Mouse (Mus musculus): ENCODE data around the gene 1700030J22Rik. TPM values are rescaled to one million over a fixed set of nuclear protein-coding genes. Genes with fewer than 3 reads are reported as not detected.

1700030J22Rik gene
- polyA plus RNA-seq (2015; fragmentation: Illumina TruSeq; extraction: RNeasy Lipid Tissue Mini Kit (QIAGEN cat#74804); ENCODE audit: low read depth, low replicate concordance), result 6.1 TPM

DNA sequence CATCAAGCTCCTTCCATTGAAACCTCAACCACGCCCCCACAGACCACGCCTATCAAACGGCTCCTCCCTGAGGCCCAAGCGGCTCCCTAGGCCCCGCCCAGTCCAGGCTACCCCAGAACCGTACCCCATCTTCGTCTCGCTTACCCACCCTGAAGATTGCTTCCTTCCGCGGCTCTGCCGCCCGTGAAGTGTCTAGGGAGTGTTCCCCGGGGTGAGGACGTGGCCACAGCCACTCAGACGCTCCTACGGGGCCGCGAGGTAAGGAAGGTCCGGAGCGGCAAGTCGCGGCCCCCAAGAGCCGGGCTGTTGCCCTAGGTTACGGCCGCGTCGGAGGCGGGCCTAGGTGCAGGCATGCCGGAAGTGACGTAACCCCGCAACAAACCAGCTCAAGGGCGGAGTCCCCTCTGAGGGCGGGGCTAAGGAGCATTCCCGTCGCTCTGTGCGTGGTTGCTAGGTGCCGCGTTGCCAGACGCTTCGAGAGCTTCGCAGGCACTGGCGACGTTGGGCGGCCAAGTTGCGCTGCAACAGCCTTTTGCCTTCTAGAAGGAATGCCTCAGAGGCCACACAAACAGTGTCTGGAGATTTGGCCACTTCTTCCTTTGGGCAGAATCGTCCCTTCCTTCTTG lies at the start of gene 1700030J22Rik:
TSS of gene 1700030J22Rik (minus strand) at position 329 of the 626 bp plus-strand sequence.

DNA sequence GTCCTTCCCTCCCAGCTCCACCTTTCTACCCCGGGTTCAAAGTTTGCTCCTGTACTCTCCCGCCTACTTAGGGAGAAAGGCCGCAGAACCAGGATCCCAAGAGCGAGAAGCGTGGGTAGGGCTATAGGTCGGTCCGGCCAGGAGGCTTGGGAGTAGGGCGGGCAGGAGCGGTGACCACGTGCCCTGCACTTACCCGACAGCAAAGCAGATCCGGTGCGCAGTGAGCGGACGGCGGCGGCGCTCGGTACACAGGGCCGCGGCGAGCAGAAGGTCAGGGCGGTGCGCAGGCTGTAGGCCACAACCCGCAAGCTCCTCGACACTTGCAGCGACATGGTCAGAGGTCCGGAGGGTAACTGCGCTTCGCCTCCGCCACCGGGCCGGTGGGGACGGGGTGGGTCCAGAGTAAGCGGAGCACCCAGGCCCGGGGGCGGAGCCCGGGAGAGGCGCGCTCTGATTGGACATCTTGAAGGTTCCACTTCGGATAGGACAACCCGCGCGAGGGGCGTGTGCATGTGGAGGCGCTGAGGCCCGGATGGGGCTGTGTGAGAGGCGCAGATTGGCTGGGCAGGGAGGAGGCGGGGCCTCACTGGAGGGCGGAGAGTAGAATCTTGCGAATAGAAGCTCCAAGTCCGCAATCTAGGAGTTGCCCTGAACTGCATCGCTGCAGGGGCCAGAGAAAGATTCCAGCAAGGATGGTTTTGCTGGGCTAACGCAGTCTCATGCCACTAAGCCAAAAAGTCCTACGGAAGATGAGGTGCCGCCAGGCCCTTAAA lies 14.5 kb upstream of the 1700030J22Rik start, which contains the start of gene Gcsh:
TSS of gene Gcsh (minus strand) at position 443 of the 773 bp plus-strand sequence.

GRCm38 (mm10) chr8:116943161-116943554 lies 35.6 kb downstream of the 1700030J22Rik start, which contains the start of gene Atmin:
TSS of gene Atmin (plus strand) at chr8:116943393.

DNA sequence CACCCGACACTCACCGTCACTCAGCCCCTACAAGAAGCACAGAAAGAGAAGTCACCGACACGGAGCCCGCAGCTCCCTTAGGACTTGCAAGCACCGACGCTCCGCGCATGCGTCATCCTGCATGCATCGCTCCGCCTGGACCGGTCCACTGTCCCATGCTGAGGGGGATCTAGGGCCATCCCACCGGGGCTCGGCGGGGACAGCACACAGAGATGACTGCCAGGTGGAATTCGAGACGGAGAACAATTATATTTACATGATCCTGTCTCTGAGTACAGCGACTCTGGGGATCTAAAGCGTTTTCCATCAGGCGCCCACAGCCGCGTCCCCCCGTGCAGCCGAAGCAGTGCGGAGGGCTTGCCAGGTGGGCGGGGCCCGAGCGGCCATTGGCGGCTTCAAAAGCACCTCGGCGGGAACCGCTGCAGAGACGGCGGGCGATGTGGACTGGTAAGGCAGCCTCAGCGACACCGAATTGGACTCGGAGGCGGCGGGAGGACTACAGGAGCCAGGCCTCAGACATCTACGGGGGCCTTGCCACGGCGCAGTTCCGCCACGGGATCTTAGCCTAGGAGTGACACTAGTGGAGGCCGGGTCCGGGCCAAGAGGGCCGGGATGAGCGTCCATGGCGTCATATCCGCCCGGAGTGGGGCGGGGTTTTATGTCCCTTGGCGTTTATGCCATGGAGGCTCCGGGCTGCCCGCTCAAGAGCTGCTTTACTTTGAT lies 57.3 kb downstream of the 1700030J22Rik start, which contains the start of the genes Cmc2 and Cenpn:
TSS of gene Cmc2 (minus strand) at position 119 of the 723 bp plus-strand sequence.
TSS of gene Cenpn (plus strand) at position 394 of the 723 bp plus-strand sequence.

Other genes starting within 250 kb of the 1700030J22Rik start
- gene Cdyl2, start 246.0 kb downstream of the 1700030J22Rik start, polyA plus RNA-seq (2015; fragmentation: Illumina TruSeq; extraction: RNeasy Lipid Tissue Mini Kit (QIAGEN cat#74804); ENCODE audit: low read depth, low replicate concordance), result 6.1 TPM
- gene Cmc2, start 57.5 kb downstream of the 1700030J22Rik start, polyA plus RNA-seq (2015; fragmentation: Illumina TruSeq; extraction: RNeasy Lipid Tissue Mini Kit (QIAGEN cat#74804); ENCODE audit: low read depth, low replicate concordance), result 26.0 TPM
- 2.1 TPM for gene Cenpn, start 57.2 kb downstream of the 1700030J22Rik start, polyA plus RNA-seq (2015; fragmentation: Illumina TruSeq; extraction: RNeasy Lipid Tissue Mini Kit (QIAGEN cat#74804); ENCODE audit: low read depth, low replicate concordance)
- gene Atmin, start 35.6 kb downstream of the 1700030J22Rik start, polyA plus RNA-seq (2015; fragmentation: Illumina TruSeq; extraction: RNeasy Lipid Tissue Mini Kit (QIAGEN cat#74804); ENCODE audit: low read depth, low replicate concordance), result 40.8 TPM
- 88.5 TPM for gene Gcsh, start 14.6 kb upstream of the 1700030J22Rik start, polyA plus RNA-seq (2015; fragmentation: Illumina TruSeq; extraction: RNeasy Lipid Tissue Mini Kit (QIAGEN cat#74804); ENCODE audit: low read depth, low replicate concordance)
- gene Pkd1l2, start 103.5 kb upstream of the 1700030J22Rik start, polyA plus RNA-seq (2015; fragmentation: Illumina TruSeq; extraction: RNeasy Lipid Tissue Mini Kit (QIAGEN cat#74804); ENCODE audit: low read depth, low replicate concordance), result 0.09 TPM
- gene Bco1, start 116.9 kb upstream of the 1700030J22Rik start, polyA plus RNA-seq (2015; fragmentation: Illumina TruSeq; extraction: RNeasy Lipid Tissue Mini Kit (QIAGEN cat#74804); ENCODE audit: low read depth, low replicate concordance), result 0.22 TPM
- 4.3 TPM for gene Gan, start 179.2 kb upstream of the 1700030J22Rik start, polyA plus RNA-seq (2015; fragmentation: Illumina TruSeq; extraction: RNeasy Lipid Tissue Mini Kit (QIAGEN cat#74804); ENCODE audit: low read depth, low replicate concordance)